Mouse (Mus musculus) cerebellum, adult 9-11 months (tissue): Measurements from ENCODE around the gene Nol9.

ENCODE experiments used
- DNase-seq: peaks from one replicate; pipeline ENCODE4 v3.0.0; 2022

The Nol9 gene

DNA sequence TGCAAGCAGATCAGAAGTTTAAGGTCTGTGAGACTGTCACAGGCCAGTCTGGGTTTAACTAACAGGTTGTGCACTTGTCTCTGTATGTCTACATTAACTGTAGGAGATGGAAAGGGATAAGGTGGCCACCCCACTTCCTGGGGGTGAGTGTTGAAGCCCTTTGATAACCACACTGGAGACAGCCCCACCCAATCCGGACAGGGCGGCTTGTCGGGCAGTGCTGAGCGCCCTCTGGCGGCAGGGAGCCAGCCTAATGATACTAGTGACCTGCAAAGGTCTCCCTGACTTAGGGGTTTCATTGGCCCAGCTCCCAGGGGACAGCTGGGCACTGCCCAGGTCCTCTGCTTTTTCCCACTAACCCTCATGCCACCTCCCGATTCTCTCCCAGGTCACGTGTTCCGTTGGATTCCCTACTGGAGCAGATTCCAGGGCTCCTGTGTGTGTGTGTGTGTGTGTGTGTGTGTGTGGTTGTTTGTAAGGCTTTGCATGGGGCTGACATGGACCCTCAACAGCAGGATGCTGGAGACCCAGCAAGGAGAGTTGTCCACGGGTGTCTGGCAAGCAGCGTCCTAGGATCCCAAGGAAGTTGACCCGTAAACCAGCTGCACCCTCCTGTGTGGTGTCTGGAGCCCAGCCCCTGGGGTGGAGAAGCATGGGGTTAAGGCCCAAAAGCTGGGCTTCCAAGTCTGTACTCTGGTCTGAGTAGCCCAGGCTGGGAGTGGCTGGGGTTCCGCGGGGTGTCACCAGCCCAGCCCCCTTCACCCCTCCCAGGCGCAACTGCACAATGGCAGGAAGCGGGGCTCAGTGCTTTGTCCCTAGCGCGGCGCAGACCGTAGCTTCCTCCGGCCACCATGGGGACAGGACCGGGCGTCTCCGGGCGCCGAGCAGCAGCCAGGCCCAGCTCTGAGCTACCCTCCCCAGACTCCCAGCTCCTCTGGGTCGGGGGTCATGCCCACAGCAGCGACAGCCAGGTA, 57.1 kb downstream of the Nol9 start:
- peak; percentile 42 for DNase-seq

DNA sequence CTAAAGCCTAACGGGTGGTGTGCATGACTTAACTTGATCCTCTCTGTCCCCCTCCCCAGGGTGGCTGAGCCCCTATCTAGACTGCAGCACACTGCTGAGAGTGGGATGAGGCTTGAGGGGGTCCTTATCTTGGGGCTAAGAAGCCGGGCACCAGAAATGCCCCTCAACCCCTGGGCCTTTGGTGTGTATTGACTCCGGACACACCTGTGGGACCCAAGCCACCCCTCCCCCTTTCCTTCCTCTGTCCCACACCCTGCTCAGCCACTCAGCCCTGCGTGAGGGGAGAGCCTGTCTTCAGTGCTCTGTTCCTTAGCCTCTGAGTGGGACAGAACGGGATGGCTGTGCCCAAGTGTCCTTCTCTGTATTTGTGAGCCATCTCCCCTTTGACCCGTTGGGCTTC, 57.8 kb downstream of the Nol9 start:
- DNase-seq: no peak

DNA sequence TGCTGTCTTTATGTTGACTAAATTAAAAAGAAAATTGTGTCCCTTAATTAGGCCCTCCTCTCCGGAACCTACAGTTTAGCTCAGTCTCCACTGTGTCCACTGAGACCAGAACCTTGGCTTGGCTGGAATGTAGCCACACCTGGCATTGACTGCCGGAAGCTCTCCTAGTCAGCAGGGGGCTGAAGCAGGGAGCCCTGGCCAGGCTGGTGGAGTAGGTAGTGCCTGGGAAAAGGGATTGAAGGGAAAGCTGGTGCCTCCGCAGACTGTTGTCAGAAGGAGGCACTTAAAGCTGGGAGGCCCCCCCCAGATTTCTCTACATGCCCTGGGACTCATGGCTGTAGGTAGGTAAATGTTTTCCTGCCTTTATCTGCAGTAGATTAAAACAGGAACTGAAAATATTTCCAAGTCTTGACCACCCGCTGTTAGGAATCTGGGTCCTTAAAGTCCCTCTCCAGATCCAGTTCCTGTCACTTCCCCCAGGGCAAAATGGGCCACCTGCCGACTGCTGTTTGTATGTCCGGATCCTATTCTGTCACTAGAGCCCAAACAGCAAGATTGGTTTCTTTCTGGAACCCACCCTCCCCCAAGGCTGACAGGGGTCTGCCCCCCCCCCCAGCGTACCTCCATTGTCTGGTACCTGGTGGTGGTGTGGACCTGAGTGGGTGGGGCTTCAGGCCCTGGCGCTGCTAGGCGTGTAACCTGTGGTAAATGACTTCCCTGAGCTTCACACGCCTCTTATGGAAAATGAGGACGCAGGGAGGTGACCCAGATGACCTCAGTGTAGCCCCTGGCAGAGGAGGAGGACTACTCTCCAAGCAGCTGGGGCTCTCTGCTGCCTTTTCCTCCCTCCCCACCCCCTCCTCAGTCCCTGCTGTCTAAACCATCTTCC, 59.0 kb downstream of the Nol9 start:
- no peak for DNase-seq

DNA sequence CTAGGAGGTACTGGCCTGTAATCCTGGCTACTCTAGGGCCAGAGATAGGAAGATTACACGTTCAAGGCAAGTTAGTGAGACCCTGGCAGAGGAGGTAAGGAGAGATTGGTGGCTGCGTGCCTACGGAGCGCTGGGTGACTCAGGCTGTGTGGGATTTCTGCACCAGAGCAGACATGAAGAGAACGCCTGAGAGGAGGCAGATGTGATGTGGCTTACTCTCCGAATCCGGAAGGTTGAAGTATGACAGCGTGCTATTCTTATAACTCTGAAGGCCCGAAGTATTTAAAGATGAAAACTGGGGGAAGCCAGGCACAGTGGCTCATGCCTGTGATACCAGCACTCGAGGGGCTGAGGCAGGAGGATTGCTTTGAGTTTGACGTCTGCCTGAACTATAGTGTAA, 61.4 kb downstream of the Nol9 start:
- DNase-seq: no peak

DNA sequence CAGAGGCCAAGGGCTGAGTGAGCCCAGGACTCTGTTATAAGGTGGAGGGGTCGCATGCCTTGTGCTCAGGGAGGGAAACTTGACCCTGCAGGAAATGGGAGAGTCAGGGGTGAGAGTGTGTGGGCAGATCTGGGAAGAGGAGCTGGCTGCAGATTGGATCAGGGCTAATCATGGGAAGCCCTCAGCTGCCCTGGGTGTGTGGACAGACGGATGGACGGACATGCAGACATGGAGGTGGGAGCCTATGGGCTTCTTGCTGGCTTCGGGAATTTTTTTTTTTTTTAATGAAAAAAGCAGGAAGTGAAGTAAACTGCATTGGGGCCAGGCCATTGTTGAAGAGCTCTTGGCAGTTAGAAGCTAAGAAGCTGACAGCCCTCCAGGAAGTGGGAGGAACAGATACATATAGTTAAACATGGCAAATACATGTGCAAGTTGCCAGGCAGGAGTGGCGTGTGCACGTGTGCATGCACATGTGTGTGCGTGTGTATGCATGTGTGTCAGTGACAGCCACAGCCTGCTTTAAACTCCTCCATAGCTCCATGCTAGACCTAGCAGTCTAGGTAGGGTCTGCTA, 62.0 kb downstream of the Nol9 start:
- DNase-seq: no peak

DNA sequence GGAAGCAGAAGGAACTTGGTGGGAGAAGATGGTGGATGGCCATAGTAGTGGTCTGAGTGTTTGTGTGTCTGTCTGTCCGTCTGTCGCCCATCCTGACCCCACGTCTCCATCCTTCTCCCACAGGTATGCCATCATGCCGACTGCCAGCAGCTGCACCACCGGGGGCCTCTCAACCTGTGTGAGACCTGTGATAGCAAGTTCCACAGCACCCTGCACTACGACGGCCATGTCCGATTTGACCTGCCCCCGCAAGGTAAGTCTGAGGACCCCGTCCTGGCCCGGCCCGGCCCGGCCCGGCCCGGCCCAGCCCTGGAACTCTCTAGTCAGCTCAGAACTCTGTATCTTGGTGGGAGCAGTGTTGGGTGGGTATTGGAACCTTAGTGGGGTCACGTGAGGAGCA, 62.8 kb downstream of the Nol9 start:
- DNase-seq: no peak

DNA sequence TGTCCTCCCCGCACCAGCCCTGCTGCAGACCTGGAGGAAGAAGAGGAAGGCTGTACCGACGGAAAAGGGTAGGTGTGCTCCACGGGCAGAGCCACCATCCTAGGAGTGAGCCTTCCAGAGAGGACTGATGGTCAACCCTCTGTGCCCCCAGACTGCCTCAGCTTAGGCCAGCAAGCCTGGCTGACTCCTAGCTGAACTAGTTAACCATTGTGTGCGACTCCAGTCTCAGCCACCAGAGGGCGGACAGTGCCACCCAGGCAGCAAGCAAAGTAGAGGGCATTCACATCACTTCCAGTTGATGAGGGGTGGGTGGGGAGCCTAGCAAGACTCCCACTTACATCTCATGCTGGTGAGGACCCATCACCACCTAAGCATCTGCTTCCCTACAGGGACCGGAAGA, 63.9 kb downstream of the Nol9 start:
- DNase-seq: no peak

DNA sequence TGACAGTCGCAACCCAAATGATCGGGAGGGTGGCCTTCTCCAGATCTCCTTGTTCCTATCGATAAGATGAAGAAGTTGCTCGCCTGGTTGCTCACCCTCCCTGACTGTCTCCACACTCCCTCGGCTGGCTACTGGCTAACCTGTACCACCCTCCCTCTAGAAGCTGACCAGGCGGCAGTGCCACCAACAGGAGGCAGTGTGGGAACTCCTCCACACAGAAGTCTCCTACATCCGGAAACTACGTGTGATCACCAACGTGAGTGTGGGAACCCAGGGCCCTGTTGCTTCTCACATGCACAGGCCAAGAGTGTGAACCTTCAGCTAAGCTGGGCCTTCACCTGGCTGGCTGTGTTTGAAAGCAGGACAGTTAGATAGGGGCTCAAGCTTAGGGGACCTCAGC, 67.6 kb downstream of the Nol9 start:
- no peak for DNase-seq

DNA sequence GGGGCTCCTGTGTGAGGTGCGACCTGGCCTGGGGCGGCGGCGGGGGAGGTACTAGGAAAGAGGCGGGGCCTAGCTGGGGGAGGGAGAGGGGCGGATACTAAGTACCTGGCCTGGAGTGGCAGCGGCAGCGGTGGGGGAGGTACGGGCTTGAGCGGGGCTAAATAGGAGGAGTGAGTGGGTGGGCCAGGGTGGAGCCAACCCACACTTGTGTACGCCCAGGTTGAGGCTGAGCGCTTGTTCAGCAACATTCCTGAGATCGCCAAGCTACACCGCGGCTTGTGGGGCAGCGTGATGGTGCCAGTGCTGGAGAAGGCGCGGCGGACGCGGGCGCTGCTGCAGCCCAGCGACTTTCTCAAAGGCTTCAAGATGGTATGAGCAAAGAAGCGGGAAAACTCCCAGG, 68.4 kb downstream of the Nol9 start:
- DNase-seq: no peak

DNA sequence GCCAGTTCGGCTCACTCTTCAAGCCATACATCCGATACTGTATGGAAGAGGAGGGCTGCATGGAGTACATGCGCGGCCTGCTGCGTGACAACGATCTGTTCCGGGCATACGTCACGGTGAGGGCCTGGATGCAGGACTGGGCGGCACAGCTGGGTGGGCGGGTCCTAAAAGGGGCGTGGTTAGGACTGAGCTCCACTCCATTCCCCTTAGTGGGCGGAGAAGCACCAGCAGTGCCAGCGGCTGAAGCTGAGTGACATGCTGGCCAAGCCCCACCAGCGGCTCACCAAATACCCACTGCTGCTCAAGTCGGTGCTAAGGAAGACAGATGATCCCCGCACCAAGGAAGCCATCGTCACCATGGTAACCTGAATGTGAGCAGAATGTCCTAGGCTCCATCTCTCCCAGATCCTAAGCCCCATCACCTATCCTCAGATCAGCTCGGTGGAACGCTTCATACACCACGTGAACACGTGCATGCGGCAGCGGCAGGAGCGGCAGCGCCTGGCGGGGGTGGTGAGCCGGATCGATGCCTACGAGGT, 68.9 kb downstream of the Nol9 start:
- peak; percentile 42 for DNase-seq

DNA sequence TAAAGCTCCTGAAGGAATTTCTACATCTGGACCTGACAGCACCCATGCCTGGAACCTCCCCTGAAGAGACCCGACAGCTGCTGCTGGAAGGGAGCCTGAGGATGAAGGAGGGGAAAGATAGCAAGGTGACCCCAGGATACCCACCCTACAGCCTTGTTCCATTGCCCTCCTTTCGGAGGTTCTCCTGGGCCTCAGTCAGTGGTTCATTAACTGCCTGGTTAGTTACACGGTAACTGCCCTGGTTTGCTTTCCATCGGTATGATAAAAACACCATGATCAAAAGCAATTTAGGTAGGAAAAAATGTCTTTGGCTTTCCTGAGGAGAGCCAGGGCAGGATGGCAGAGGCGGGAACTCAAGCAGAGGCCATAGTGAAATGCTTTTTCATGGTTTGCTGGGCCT, 69.6 kb downstream of the Nol9 start:
- no peak for DNase-seq

DNA sequence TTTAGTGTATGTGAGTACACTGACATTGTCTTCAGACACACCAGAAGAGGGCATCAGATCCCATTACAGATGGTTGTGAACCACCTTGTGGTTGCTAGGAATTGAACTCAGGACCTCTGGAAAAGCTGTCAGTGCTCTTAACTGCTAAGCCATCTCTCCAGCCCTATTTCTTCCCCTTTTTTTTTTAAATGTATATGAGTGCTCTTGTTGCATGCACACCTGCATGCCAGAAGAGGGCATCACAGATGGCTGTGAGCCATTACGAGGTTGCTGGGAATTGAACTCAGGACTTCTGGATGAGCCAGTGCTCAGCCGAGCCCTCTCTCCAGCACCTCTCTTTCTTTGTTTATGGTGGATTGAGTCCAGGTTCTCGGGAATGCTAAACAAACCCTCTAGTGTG, 70.4 kb downstream of the Nol9 start:
- no peak for DNase-seq

DNA sequence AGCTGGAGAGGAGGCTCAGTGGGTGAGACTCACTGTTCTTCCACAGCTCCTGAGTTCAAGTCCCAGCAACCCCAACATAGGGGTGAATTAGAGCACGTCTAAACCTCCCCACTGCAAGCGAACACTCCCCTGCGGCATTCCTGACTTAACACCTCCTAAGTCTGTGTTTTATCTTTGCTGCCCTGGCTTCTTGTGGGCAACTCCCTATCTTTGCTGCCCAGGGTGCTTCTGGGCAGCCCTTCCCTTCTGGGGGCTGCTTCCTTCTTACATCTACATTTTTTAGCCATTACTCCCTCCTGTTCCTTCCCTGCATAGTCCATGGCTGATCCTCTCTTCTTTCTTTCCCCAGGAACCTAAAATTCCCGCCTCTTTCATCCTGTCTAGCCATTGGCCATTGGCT, 71.6 kb downstream of the Nol9 start:
- DNase-seq: no peak
